Mouse (Mus musculus): Measurements from ENCODE around the gene Top3b. TPM values are rescaled to one million over a fixed set of nuclear protein-coding genes. Genes with fewer than 3 reads are reported as not detected.
"Not testable (repeated sequence)": the region's sequence is repeated elsewhere in the genome, so short reads cannot be mapped to it uniquely, and the experiment has no call there.

The Top3b gene
- total RNA-seq, 2 experiments from 2014 or later = 14.8 to 21.5 TPM

- no peak for DNase-seq
Measured at GRCm38 (mm10) chr16:16897056-16897584, 26.6 kb downstream of the Top3b start.

GRCm38 (mm10) chr16:16902329-16902728 lies 31.8 kb downstream of the Top3b start:
- no peak for DNase-seq

GRCm38 (mm10) chr16:16903188-16903587 lies 32.7 kb downstream of the Top3b start:
- no peak for DNase-seq

GRCm38 (mm10) chr16:16907799-16908198 lies 37.3 kb downstream of the Top3b start:
- DNase-seq = peak; percentile 71

- DNase-seq = peak; percentile 72
Measured at GRCm38 (mm10) chr16:16911641-16912597, 41.4 kb downstream of the Top3b start.

GRCm38 (mm10) chr16:16913440-16913839 lies 42.9 kb downstream of the Top3b start:
- no peak for DNase-seq

- DNase-seq = no peak
Measured at GRCm38 (mm10) chr16:16918441-16919117, 48.0 kb downstream of the Top3b start.

GRCm38 (mm10) chr16:16921021-16921435 lies 50.5 kb downstream of the Top3b start:
- DNase-seq = peak; percentile 45

- DNase-seq = no peak
Measured at GRCm38 (mm10) chr16:16924481-16924880, 53.9 kb downstream of the Top3b start.

GRCm38 (mm10) chr16:16926536-16926935 lies 56.0 kb downstream of the Top3b start:
- no peak for DNase-seq

GRCm38 (mm10) chr16:16928908-16929307 lies 58.4 kb downstream of the Top3b start:
- DNase-seq = not testable (repeated sequence)

- DNase-seq = no peak
Measured at GRCm38 (mm10) chr16:16930326-16930725, 59.8 kb downstream of the Top3b start.

- no peak for DNase-seq
Measured at GRCm38 (mm10) chr16:16930810-16931296, 60.3 kb downstream of the Top3b start.

- DNase-seq = no peak
Measured at GRCm38 (mm10) chr16:16939543-16939942, 69.0 kb downstream of the Top3b start.

GRCm38 (mm10) chr16:16941078-16941477 lies 70.5 kb downstream of the Top3b start:
- DNase-seq = no peak

Other genes with a start within 250 kb of the Top3b start
- gene Olfr19, start 194.3 kb upstream of the Top3b start, total RNA-seq (2021) = not detected
- not detected for gene Spag6l, start 41.3 kb upstream of the Top3b start, total RNA-seq (2021)
- gene Igll1, start 6.8 kb upstream of the Top3b start, total RNA-seq (2021) = not detected
- not detected for gene Vpreb1, start 107 bp downstream of the Top3b start, total RNA-seq (2021)
- 10 to 100 TPM; 10.8 to 10.9 TPM for gene Ppm1f, start 25.7 kb downstream of the Top3b start, total RNA-seq (2021)
- gene Mapk1, start 112.6 kb downstream of the Top3b start, total RNA-seq (2021) = 10 to 100 TPM; 85.1 to 87.1 TPM
- under 1 TPM; 0.77 to 0.99 TPM for gene Ypel1, start 199.0 kb downstream of the Top3b start, total RNA-seq (2021)
- gene Ppil2, start 240.5 kb downstream of the Top3b start, total RNA-seq (2021) = 10 to 100 TPM; 22.6 to 25.1 TPM

All from gastrocnemius, postnatal 25 days (tissue).